Mouse (Mus musculus) megakaryocyte, embryonic 14.5 days (primary cell): ENCODE measurements around the gene Usp37.

Source experiments
- FLI1 ChIP-seq: IDR thresholded peaks from 2 replicates; pipeline ENCODE4 v1.6.1; 2012; ENCODE audit warnings: low read length, inconsistent platforms, mixed read lengths
- GATA1 ChIP-seq: IDR thresholded peaks from 3 replicates; pipeline ENCODE4 v1.6.1; 2012; ENCODE audit warnings: mixed read lengths, low read length, inconsistent platforms, borderline replicate concordance

GRCm38 (mm10) chr1:74511306-74511705 is 32.8 kb downstream of the Usp37 start:
- TF ChIP-seq GATA1 (no peak), FLI1 (no peak)
